Mouse (Mus musculus) stomach, embryonic 16.5 days (tissue): ENCODE data around the gene A4galt. TPM values are rescaled to one million over a fixed set of nuclear protein-coding genes. Genes with fewer than 3 reads are reported as not detected.
"Not testable (repeated sequence)": the region's sequence is repeated elsewhere in the genome, so short reads cannot be mapped to it uniquely, and the experiment has no call there.

Experiments used
- ATAC-seq: fragments of 200-750 bp; cut with Nextera tagmentation; 2 replicates; pipeline ENCODE4 v1.8.0; 2017; ENCODE audit warnings: moderate number of reproducible peaks, moderate TSS enrichment; ENCODE audit not compliant: insufficient read depth, low FRiP score
- H3K27ac ChIP-seq: fragments of 300-500 bp; sonication (generic); 2 replicates; pipeline ENCODE4 v1.5.1; 2014; ENCODE audit warnings: low read length
- H3K27me3 ChIP-seq: fragments of 300-500 bp; sonication (generic); 2 replicates; pipeline ENCODE4 v1.6.1; 2014; ENCODE audit warnings: low read length, control low read depth, mixed read lengths; ENCODE audit not compliant: control insufficient read depth, insufficient read depth
- H3K36me3 ChIP-seq: fragments of 300-500 bp; sonication (generic); 2 replicates; pipeline ENCODE4 v1.6.1; 2014; ENCODE audit warnings: low read length; ENCODE audit not compliant: control insufficient read depth, insufficient read depth
- H3K4me1 ChIP-seq: fragments of 300-500 bp; sonication (generic); 2 replicates; pipeline ENCODE4 v1.6.1; 2014; ENCODE audit warnings: low read length, control low read depth, mixed read lengths; ENCODE audit not compliant: control insufficient read depth, insufficient read depth
- H3K4me2 ChIP-seq: fragments of 300-500 bp; sonication (generic); 2 replicates; pipeline ENCODE4 v1.6.1; 2014; ENCODE audit warnings: low read depth, low read length, mixed read lengths
- H3K4me3 ChIP-seq: fragments of 300-500 bp; sonication (generic); replicated peaks from 2 replicates; pipeline ENCODE4 v1.5.1; 2014; ENCODE audit warnings: mild to moderate bottlenecking, low read length
- H3K9ac ChIP-seq: fragments of 300-500 bp; sonication (generic); 2 replicates; pipeline ENCODE4 v1.6.1; 2014; ENCODE audit warnings: low read length
- H3K9me3 ChIP-seq: fragments of 300-500 bp; sonication (generic); replicated peaks from 2 replicates; pipeline ENCODE4 v1.6.1; 2016; ENCODE audit warnings: low read length, control low read depth; ENCODE audit not compliant: control insufficient read depth
- WGBS: fragments of 180-500 bp; shearing (Covaris S2); extraction: QIAGEN DNeasy Blood & Tissue Kit; methylation state at CpG from one replicate; pipeline ENCODE4 v1.1.7; 2014; 5-methylcytosine and 5-hydroxymethylcytosine counted together
- polyA plus RNA-seq: library from polyadenylated mRNA; unstranded; fragments of >200 nt; fragmentation: Nextera tagmentation; extraction: Ambion mirVana; gene quantifications from 2 replicates; pipeline ENCODE4 v1.2.1, GENCODE M21; 2015

Gene A4galt
- polyA plus RNA-seq, 1 experiment from 2014 or later: 15.3 TPM

- H3K4me3 ChIP-seq, H3K27me3 ChIP-seq, H3K27ac ChIP-seq, H3K36me3 ChIP-seq, H3K9ac ChIP-seq, H3K4me1 ChIP-seq, H3K9me3 ChIP-seq, ATAC-seq, H3K4me2 ChIP-seq: not testable (repeated sequence)
Observed at GRCm38 (mm10) chr15:83274237-83274636, 22.7 kb upstream of the A4galt start.

GRCm38 (mm10) chr15:83273017-83273416, 21.4 kb upstream of the A4galt start:
- no peak overlapping the region for H3K4me2 ChIP-seq
- no peaks in the 10 kb centered on the region for H3K9me3 ChIP-seq
- H3K4me3 ChIP-seq: no peak overlapping the region
- no peak for ATAC-seq
- H3K27me3 ChIP-seq: no peaks in the 10 kb centered on the region
- H3K9ac ChIP-seq: no peak overlapping the region
- H3K27ac ChIP-seq: no peak overlapping the region
- no peaks in the 10 kb centered on the region for H3K36me3 ChIP-seq
- no peaks in the 10 kb centered on the region for H3K4me1 ChIP-seq
- 80% methylated on average over 2 of the region's 2 CpGs for WGBS

DNA sequence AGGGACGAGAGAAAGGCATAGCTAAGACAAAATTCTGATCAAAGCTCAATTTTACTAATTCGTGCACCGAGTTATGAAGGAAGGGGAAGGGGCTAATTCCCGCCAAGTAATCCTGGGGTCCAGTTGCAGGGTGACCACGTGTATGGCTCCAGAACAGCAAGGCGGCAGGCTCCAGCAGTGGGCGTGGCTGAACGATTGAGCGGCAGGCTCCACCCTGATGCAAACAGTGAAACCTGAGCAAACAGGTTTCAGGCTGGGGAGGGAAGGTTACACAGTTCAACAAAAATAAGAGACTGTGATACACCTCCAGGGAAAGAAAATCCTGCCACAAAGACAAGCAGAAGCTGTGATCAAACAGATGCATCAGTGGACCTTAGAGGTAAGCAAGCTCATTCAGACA, 19.6 kb upstream of the A4galt start:
- H3K9ac ChIP-seq, H3K4me3 ChIP-seq, H3K36me3 ChIP-seq, H3K4me2 ChIP-seq, H3K27me3 ChIP-seq, H3K4me1 ChIP-seq, H3K9me3 ChIP-seq: not testable (repeated sequence)
- 27% methylated on average over 9 of the region's 9 CpGs for WGBS
- peak; percentile 40; the same call in 1 of the 2 replicates for ATAC-seq
- peak overlapping the region; percentile 55; the same call in 1 of the 2 replicates for H3K27ac ChIP-seq

- not testable (repeated sequence) for H3K27ac ChIP-seq, H3K4me1 ChIP-seq, H3K9me3 ChIP-seq, H3K36me3 ChIP-seq, H3K27me3 ChIP-seq, H3K4me2 ChIP-seq, H3K4me3 ChIP-seq, ATAC-seq, H3K9ac ChIP-seq
- WGBS: 48% methylated on average over 6 of the region's 6 CpGs
Observed at GRCm38 (mm10) chr15:83269985-83270384, 18.4 kb upstream of the A4galt start.

- not testable (repeated sequence) for H3K27ac ChIP-seq, H3K4me1 ChIP-seq, H3K9me3 ChIP-seq, H3K36me3 ChIP-seq, ATAC-seq, H3K4me3 ChIP-seq, H3K27me3 ChIP-seq, H3K9ac ChIP-seq
- peak overlapping the region; percentile 29; the same call in 1 of the 2 replicates for H3K4me2 ChIP-seq
- WGBS: 30% methylated on average over 6 of the region's 7 CpGs
Observed at GRCm38 (mm10) chr15:83268428-83268827, 16.9 kb upstream of the A4galt start.

DNA sequence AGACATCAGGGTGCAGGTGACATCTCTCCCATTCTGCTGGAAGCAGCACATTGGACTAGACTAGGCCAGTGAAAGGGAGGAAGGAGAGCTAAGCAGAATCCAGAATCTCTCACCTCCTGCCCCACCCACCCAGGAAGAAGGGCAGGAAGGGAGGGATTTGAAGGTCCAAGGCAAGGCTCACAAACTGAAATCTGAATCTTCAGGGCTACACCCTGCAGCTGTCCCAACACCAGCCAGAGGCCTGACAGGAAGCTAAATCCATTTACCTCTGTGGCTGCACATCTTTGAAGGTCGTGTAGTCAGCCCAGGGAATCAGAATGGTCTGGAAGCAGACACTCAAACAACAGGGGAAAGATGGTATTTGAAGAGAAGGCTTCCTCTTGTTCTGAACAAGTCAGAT, 13.7 kb upstream of the A4galt start:
- Histone ChIP-seq H3K4me1 (0 out of 2 replicates have a peak, but pooled peaks cover 4% of the 10 kb centered on the region), H3K4me3 (no peak overlapping the region), H3K27me3 (no peaks in the 10 kb centered on the region), H3K9ac (no peak overlapping the region), H3K36me3 (no peaks in the 10 kb centered on the region), H3K9me3 (no peaks in the 10 kb centered on the region), H3K27ac (no peak overlapping the region), H3K4me2 (no peak overlapping the region)
- no peak for ATAC-seq
- WGBS: 26% methylated on average over 1 of the region's 1 CpGs

GRCm38 (mm10) chr15:83263405-83263804, 11.8 kb upstream of the A4galt start:
- Histone ChIP-seq H3K9me3 (no peaks in the 10 kb centered on the region), H3K36me3 (no peaks in the 10 kb centered on the region), H3K9ac (no peak overlapping the region), H3K4me1 (0 out of 2 replicates have a peak, but pooled peaks cover 4% of the 10 kb centered on the region), H3K27me3 (no peaks in the 10 kb centered on the region), H3K27ac (no peak overlapping the region), H3K4me2 (no peak overlapping the region), H3K4me3 (no peak overlapping the region)
- 77% methylated on average over 5 of the region's 5 CpGs for WGBS
- no peak for ATAC-seq

GRCm38 (mm10) chr15:83257906-83258305, 6.3 kb upstream of the A4galt start:
- Histone ChIP-seq H3K4me3 (no peak overlapping the region), H3K4me2 (no peak overlapping the region), H3K9ac (0 out of 2 replicates have a peak overlapping the region, but pooled peaks have one; percentile 0), H3K36me3 (no peaks in the 10 kb centered on the region), H3K4me1 (no peaks in the 10 kb centered on the region), H3K9me3 (peaks cover 4% of the 10 kb centered on the region; the same call in 1 of the 2 replicates), H3K27me3 (no peaks in the 10 kb centered on the region), H3K27ac (no peak overlapping the region)
- 57% methylated on average over 13 of the region's 13 CpGs for WGBS
- no peak for ATAC-seq

DNA sequence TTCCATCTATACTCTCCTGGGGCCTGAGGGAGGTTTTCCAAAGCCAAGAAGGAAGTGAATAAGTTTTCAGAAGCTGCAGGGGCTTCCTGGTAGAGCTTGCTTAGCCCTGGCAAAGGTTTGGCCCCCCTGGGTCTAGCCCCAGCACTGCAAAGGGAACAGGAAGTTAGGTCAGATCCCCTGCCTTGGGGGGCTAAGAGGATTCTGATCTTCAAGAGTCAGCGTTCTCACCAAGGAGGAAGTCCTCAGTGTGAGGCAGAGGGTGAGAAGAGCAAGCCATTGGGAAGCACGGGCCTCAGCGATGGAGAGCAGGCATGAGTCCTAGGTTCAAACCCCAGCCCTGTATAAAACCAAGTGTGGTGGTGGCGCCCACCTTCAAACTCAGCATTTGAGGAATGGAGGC, 4.9 kb upstream of the A4galt start:
- H3K27ac ChIP-seq: no peak overlapping the region
- no peak for ATAC-seq
- H3K4me3 ChIP-seq: no peak overlapping the region
- peaks cover 4% of the 10 kb centered on the region; the same call in 1 of the 2 replicates for H3K9me3 ChIP-seq
- no peaks in the 10 kb centered on the region for H3K27me3 ChIP-seq
- no peak overlapping the region for H3K9ac ChIP-seq
- H3K36me3 ChIP-seq: no peaks in the 10 kb centered on the region
- WGBS: 74% methylated on average over 4 of the region's 4 CpGs
- no peak overlapping the region for H3K4me2 ChIP-seq
- H3K4me1 ChIP-seq: no peaks in the 10 kb centered on the region

- 77% methylated on average over 7 of the region's 7 CpGs for WGBS
- no peak for ATAC-seq
- H3K4me2 ChIP-seq: no peak overlapping the region
- no peaks in the 10 kb centered on the region for H3K36me3 ChIP-seq
- H3K4me1 ChIP-seq: no peaks in the 10 kb centered on the region
- no peak overlapping the region for H3K27ac ChIP-seq
- no peak overlapping the region for H3K4me3 ChIP-seq
- H3K9me3 ChIP-seq: peaks cover 4% of the 10 kb centered on the region; the same call in 1 of the 2 replicates
- H3K27me3 ChIP-seq: no peaks in the 10 kb centered on the region
- no peak overlapping the region for H3K9ac ChIP-seq
Observed at GRCm38 (mm10) chr15:83255944-83256343, 4.4 kb upstream of the A4galt start.
